9 mouse cellular contexts compared by ENCODE assay signal in genomic region chr4:140555273-140555672, GRCm38 (mm10).
DNase-seq lines count a peak whose midpoint lies in the region; ATAC-seq and TF ChIP-seq lines count a peak whose summit lies in the region.
"Had no signal": no experiment of that assay in that cellular context is flagged by ENCODE, and none has a peak within 500 bp of the region (broad histone marks: within the 10 kb centered on the region; RNA-seq: fewer than 3 reads in every experiment).

No protein-coding gene starts in this region.

- H3K27ac ChIP-seq in kidney, embryonic 16.5 days (ENCODE audit: low read length) = no peak overlapping the region
- no peak overlapping the region for H3K27ac ChIP-seq in forebrain, embryonic 13.5 days
- no peak overlapping the region for H3K27ac ChIP-seq in kidney, adult 2 months (ENCODE audit: insufficient read depth, low read depth, low read length)
- no peak overlapping the region for H3K27ac ChIP-seq in limb, embryonic 14.5 days (replicated peaks; ENCODE audit: low read depth, low read length)
- no peak overlapping the region for H3K27ac ChIP-seq in thymus, adult 2 months (ENCODE audit: control insufficient read depth, insufficient read depth, low read length)
- H3K27ac ChIP-seq: embryonic facial prominence, embryonic 13.5 days had no signal

- no peak overlapping the region for H3K4me3 ChIP-seq in kidney, embryonic 16.5 days (ENCODE audit: low read length)
- no peak overlapping the region for H3K4me3 ChIP-seq in forebrain, embryonic 13.5 days
- H3K4me3 ChIP-seq in kidney, adult 2 months (ENCODE audit: insufficient read depth, low read depth, low read length) = no peak overlapping the region
- no peak overlapping the region for H3K4me3 ChIP-seq in limb, embryonic 14.5 days (replicated peaks; ENCODE audit: low read length)
- H3K4me3 ChIP-seq in thymus, adult 2 months (ENCODE audit: control insufficient read depth, insufficient read depth, low read length) = no peak overlapping the region
- H3K4me3 ChIP-seq: embryonic facial prominence, embryonic 13.5 days had no signal

- no peaks in the 10 kb centered on the region; the same call in 1 of the 2 replicates for H3K4me1 ChIP-seq in kidney, embryonic 16.5 days (ENCODE audit: insufficient read depth, low read length)
- H3K4me1 ChIP-seq in forebrain, embryonic 13.5 days = peaks cover 7% of the 10 kb centered on the region; the same call in 1 of the 2 replicates
- H3K4me1 ChIP-seq in kidney, adult 2 months (ENCODE audit: control insufficient read depth, insufficient read depth, low read length) = no peaks in the 10 kb centered on the region
- no peaks in the 10 kb centered on the region for H3K4me1 ChIP-seq in limb, embryonic 14.5 days (ENCODE audit: control insufficient read depth, insufficient read depth, low read length)
- no peaks in the 10 kb centered on the region for H3K4me1 ChIP-seq in thymus, adult 2 months (replicated peaks; ENCODE audit: control insufficient read depth, insufficient read depth, low read length)
- H3K4me1 ChIP-seq: embryonic facial prominence, embryonic 13.5 days had no signal

- WGBS in kidney, embryonic 16.5 days = 54% methylated on average over 7 of the region's 7 CpGs
- 49% methylated on average over 7 of the region's 7 CpGs for WGBS in forebrain, embryonic 13.5 days
- 58% methylated on average over 7 of the region's 7 CpGs for WGBS in kidney, adult 2 months
- 46% methylated on average over 7 of the region's 7 CpGs for WGBS in limb, embryonic 14.5 days
- 54% methylated on average over 7 of the region's 7 CpGs for WGBS in thymus, adult 2 months

- no peak for ATAC-seq in kidney, embryonic 16.5 days (ENCODE audit: low FRiP score, low TSS enrichment)
- peak; percentile 24; the same call in 1 of the 2 replicates for ATAC-seq in forebrain, embryonic 13.5 days
- ATAC-seq in limb, embryonic 14.5 days (ENCODE audit: low FRiP score, low read depth) = no peak

- peaks cover 44% of the 10 kb centered on the region for H3K36me3 ChIP-seq in kidney, embryonic 16.5 days (ENCODE audit: insufficient read depth, low read length)
- H3K36me3 ChIP-seq in forebrain, embryonic 13.5 days (ENCODE audit: poor library complexity, severe bottlenecking) = peaks cover 81% of the 10 kb centered on the region
- H3K36me3 ChIP-seq in kidney, adult 2 months (ENCODE audit: control insufficient read depth, insufficient read depth, low read length) = no peaks in the 10 kb centered on the region
- H3K36me3 ChIP-seq in limb, embryonic 14.5 days (ENCODE audit: control insufficient read depth, insufficient read depth, low read length) = peaks cover 51% of the 10 kb centered on the region
- no peaks in the 10 kb centered on the region for H3K36me3 ChIP-seq in thymus, adult 2 months (ENCODE audit: control insufficient read depth, insufficient read depth, low read length)

- TF ChIP-seq POLR2A in kidney, adult 2 months (IDR thresholded peaks at IDR 0.05; ENCODE audit: low read depth, low read length) = no peak
- no peak for TF ChIP-seq POLR2A in limb, embryonic 14.5 days (IDR thresholded peaks at IDR 0.05; ENCODE audit: borderline replicate concordance, extremely low read depth, insufficient read depth, insufficient read length)
- TF ChIP-seq POLR2A in thymus, adult 2 months (IDR thresholded peaks at IDR 0.05; ENCODE audit: control insufficient read depth, extremely low read depth, insufficient read depth, low read length, poor library complexity) = no peak

- no peaks in the 10 kb centered on the region for H3K27me3 ChIP-seq in kidney, embryonic 16.5 days (ENCODE audit: insufficient read depth, low read length)
- no peaks in the 10 kb centered on the region for H3K27me3 ChIP-seq in forebrain, embryonic 13.5 days
- H3K27me3 ChIP-seq in kidney, adult 2 months (replicated peaks; ENCODE audit: control insufficient read depth, insufficient read depth, low read length) = no peaks in the 10 kb centered on the region
- H3K27me3 ChIP-seq in limb, embryonic 14.5 days (ENCODE audit: control insufficient read depth, insufficient read depth, low read length) = no peaks in the 10 kb centered on the region
- no peaks in the 10 kb centered on the region for H3K27me3 ChIP-seq in thymus, adult 2 months (ENCODE audit: control insufficient read depth, insufficient read depth, low read length)
- H3K27me3 ChIP-seq: embryonic facial prominence, embryonic 13.5 days had no signal

- peak; percentile 65 for DNase-seq in kidney, adult 18-20 months
- peak; percentile 83 for DNase-seq in brain, adult 2 months (ENCODE audit: low read depth, low spot score)
- peak; percentile 60 for DNase-seq in kidney, adult 2 months
- DNase-seq in limb, embryonic 14.5 days (ENCODE audit: low spot score) = peak; percentile 52
- peak; percentile 17 to 62 for DNase-seq in natural killer cell, adult 2 months (ENCODE audit: low spot score in 2 of 2)
- peak; percentile 69 for DNase-seq in thymus, adult 2 months

- no peak overlapping the region for H3K9ac ChIP-seq in kidney, embryonic 16.5 days (replicated peaks; ENCODE audit: low read length)
- H3K9ac ChIP-seq in forebrain, embryonic 13.5 days = no peak overlapping the region
- H3K9ac ChIP-seq in limb, embryonic 14.5 days (ENCODE audit: low read depth, low read length, severe bottlenecking) = no peak overlapping the region
- H3K9ac ChIP-seq: embryonic facial prominence, embryonic 13.5 days had no signal

- H3K4me2 ChIP-seq in kidney, embryonic 16.5 days (replicated peaks; ENCODE audit: low read depth, low read length) = no peak overlapping the region
- H3K4me2 ChIP-seq in forebrain, embryonic 13.5 days = no peak overlapping the region
- H3K4me2 ChIP-seq in limb, embryonic 14.5 days (replicated peaks; ENCODE audit: low read depth, low read length, severe bottlenecking) = no peak overlapping the region
- H3K4me2 ChIP-seq: embryonic facial prominence, embryonic 13.5 days had no signal

- peak; percentile 75 for TF ChIP-seq CTCF in kidney, adult 2 months (conservative IDR thresholded peaks at IDR 0.05; ENCODE audit: insufficient read depth, insufficient read length, low read depth, low read length)
- TF ChIP-seq CTCF in thymus, adult 2 months (IDR thresholded peaks at IDR 0.05; ENCODE audit: borderline replicate concordance, control insufficient read depth, extremely low read depth, insufficient read depth, low read length, poor library complexity) = peak; percentile 77; the same call in 1 of the 2 replicates

- H3K9me3 ChIP-seq in kidney, embryonic 16.5 days (ENCODE audit: low read length) = no peaks in the 10 kb centered on the region
- H3K9me3 ChIP-seq in forebrain, embryonic 13.5 days (replicated peaks) = no peaks in the 10 kb centered on the region
- no peaks in the 10 kb centered on the region for H3K9me3 ChIP-seq in limb, embryonic 14.5 days (ENCODE audit: control insufficient read depth, low read length)
- H3K9me3 ChIP-seq: embryonic facial prominence, embryonic 13.5 days had no signal
